Mouse (Mus musculus) erythroblast, embryonic 14.5 days (primary cell): ENCODE data around the gene Skp1a. TPM values are rescaled to one million over a fixed set of nuclear protein-coding genes. Genes with fewer than 3 reads are reported as not detected.

Experiments
- H3K27me3 ChIP-seq: 2 replicates; pipeline ENCODE4 v1.6.1; 2012; ENCODE audit warnings: inconsistent platforms; ENCODE audit not compliant: control insufficient read depth
- H3K36me3 ChIP-seq: 2 replicates; pipeline ENCODE4 v1.6.1; 2012; ENCODE audit warnings: mild to moderate bottlenecking, inconsistent platforms; ENCODE audit not compliant: control insufficient read depth
- H3K4me1 ChIP-seq: 2 replicates; pipeline ENCODE4 v1.6.1; 2012; ENCODE audit warnings: inconsistent platforms; ENCODE audit not compliant: control insufficient read depth
- H3K4me3 ChIP-seq: replicated peaks from 2 replicates; pipeline ENCODE3; 2012; ENCODE audit warnings: moderate library complexity, mild to moderate bottlenecking, inconsistent platforms
- H3K9me3 ChIP-seq: 2 replicates; pipeline ENCODE4 v1.6.1; 2012; ENCODE audit warnings: low read length, inconsistent platforms, mixed read lengths; ENCODE audit not compliant: control insufficient read depth
- GATA1 ChIP-seq: IDR thresholded peaks from 2 replicates; pipeline ENCODE4 v1.6.1; 2012; ENCODE audit warnings: low read length, inconsistent platforms, mixed read lengths
- TAL1 ChIP-seq: IDR thresholded peaks from 3 replicates; pipeline ENCODE4 v1.6.1; 2012; ENCODE audit warnings: low read length, inconsistent platforms, mixed read lengths
- polyA plus RNA-seq: library from polyadenylated mRNA; stranded (reverse); fragments of >175 nt; gene quantifications from 2 replicates; pipeline ENCODE4 v1.2.3, GENCODE M21; 2012

Gene Skp1a
- polyA plus RNA-seq, 1 experiment, result 2.3 TPM

DNA sequence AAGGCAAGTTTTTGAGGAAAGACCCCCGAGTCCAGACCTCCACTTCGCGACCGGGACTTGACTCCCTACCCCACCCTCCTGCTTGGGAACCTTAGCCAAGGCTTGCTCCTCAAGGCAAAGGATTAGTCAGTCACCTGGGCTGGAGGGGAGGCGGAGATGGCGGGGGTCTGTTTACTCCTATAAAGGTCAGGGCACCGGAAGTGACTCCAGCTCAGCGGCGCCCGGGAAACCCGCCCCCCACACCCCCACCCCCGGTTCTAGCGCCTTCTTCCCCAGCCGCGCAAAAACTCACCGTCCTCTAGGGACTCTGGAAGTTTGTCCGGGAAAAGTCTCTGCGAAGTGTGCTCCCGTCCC, 50.6 kb downstream of the Skp1a start:
- Histone ChIP-seq H3K36me3 (no peaks in the 10 kb centered on the region), H3K4me1 (peaks cover 6% of the 10 kb centered on the region), H3K27me3 (peaks cover 70% of the 10 kb centered on the region), H3K4me3 (peak overlapping the region; percentile 47), H3K9me3 (no peaks in the 10 kb centered on the region; the same call in 1 of the 2 replicates)
- TF ChIP-seq TAL1, result no peak

DNA sequence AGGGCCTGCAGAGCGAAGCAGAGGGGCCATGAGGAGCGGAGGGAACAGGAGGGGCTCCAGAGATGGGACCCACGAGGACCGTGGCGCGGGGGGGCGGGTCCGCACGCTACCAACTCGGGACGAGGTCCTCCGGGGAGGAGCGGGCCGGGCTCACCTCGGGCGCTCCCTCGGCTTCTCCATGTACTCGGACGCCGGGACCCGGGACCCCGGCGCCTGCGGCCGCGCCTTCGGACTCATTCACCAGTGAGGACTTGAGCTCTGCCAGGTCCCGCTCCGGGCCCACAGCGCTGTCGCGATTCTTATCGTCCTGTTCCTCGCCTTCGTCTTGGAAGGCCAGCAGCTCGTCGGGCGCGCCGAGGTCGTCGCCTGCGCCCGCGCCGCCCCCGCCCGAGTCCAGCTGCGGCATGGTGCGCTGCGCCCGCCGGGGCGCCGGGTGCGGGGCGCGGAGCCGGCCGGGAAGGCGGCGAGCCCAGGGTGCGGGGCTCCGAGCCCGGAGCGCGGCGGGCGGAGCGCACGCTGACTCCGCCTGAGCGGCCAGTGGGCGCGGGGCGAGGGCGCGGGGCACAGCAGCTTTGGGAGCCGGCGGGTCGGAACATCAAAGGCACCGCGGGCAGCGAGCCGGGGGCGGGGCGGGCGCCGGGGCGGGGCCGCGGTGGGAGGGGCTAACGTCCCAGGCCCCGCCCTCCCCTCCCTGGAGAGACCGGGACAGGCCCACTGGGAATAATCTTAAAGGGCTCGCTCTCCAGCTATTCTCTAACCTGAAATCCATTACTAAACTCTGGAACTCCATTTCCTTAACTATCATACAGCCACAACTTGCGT, 51.2 kb downstream of the Skp1a start, which contains the start of gene Tcf7:
Tcf7 (minus strand) TSS at position 241 of the 822 bp plus-strand sequence.
- Histone ChIP-seq H3K27me3 (peaks cover 70% of the 10 kb centered on the region), H3K36me3 (no peaks in the 10 kb centered on the region), H3K4me1 (peaks cover 6% of the 10 kb centered on the region), H3K9me3 (no peaks in the 10 kb centered on the region; the same call in 1 of the 2 replicates), H3K4me3 (peak within 1 kb of the TSS; percentile 47)
- TF ChIP-seq GATA1 (no peak), TAL1 (no peak)

DNA sequence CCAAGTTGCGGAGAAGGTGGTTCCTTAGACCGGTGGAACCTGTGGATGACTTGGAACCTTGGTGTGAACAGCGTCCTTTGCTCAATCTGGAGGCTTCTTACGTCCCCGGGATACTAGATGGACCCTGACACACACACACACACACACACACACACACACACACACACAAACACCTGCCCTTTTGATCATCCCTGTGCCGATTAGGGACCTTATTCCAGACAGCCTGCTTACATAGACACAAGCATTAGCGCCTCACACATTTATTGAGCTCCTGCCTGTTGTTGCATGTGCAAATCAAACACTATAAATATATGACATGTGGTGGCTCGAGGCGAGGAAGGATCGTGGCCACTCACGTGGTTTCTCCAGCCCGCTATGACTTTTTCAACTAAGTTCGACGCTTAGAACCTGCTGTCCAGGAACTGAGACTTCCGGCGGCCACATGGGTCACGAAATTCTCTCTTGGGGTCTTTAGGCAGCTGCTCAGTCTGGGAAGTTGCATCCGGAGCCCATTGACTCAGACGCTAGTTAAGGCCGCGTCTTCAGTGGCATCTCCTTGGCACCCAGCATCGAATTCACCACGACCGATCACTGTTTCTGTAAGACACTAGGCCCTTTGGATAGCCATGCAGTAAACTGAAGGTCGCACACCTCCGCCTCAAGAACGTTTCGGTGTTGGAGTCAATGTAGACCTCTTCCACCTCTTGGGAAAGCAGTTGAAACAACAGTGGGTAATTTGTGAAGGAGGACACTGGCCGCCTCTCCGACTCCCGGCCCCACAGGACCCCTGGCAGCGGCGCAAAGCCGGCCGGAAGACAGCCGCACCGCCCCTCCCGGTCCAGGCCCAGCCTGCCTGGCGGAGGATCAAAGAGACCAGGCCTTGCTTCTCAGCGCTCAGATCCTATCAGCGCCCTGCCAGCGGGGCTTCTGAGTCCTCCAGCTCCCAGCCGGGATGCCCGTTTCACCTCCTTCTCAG, 52.1 kb downstream of the Skp1a start:
- TF ChIP-seq GATA1 (no peak), TAL1 (no peak)

DNA sequence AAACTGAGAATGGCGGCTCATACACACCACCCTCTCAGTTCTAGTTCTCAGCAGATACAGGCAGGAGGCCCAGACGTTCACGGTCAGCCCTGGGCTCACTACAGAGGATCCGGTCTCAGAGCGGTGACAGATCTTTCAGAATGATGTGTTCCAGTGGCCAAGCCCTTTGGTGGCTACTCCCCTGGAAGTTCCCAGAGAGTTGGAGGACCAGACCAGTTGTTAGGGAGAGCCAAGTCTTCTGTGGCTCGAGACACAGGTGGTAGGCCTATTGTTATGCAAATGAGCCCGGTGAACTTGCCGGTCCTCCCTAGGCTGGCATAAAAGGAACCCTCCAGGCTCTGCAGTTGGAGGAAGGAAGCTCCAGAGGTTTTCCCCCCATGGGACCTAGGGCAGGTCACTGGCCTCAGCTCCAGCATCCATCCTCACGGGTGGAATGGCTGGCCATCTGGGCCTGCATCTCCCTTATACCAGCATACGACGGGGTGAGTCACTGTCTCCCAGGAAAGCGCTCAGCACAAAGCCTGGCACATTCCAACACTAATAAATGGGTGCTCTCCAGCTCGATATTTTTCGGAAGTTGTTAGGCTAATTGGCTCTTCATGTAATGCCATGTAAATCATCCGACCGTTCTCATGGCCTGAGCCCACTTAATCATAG, 54.6 kb downstream of the Skp1a start:
- no peak overlapping the region for H3K4me3 ChIP-seq
- peaks cover 51% of the 10 kb centered on the region for H3K27me3 ChIP-seq
- TF ChIP-seq GATA1 (no peak), TAL1 (no peak)
- peaks cover 6% of the 10 kb centered on the region for H3K4me1 ChIP-seq
- H3K36me3 ChIP-seq, result no peaks in the 10 kb centered on the region
- H3K9me3 ChIP-seq, result no peaks in the 10 kb centered on the region; the same call in 1 of the 2 replicates

More for the DNA sequence above, 52.1 kb downstream of the Skp1a start:
- H3K27me3 ChIP-seq, result peaks cover 70% of the 10 kb centered on the region
- no peak overlapping the region for H3K4me3 ChIP-seq
- no peaks in the 10 kb centered on the region for H3K36me3 ChIP-seq
- no peaks in the 10 kb centered on the region; the same call in 1 of the 2 replicates for H3K9me3 ChIP-seq
- peaks cover 6% of the 10 kb centered on the region for H3K4me1 ChIP-seq

DNA sequence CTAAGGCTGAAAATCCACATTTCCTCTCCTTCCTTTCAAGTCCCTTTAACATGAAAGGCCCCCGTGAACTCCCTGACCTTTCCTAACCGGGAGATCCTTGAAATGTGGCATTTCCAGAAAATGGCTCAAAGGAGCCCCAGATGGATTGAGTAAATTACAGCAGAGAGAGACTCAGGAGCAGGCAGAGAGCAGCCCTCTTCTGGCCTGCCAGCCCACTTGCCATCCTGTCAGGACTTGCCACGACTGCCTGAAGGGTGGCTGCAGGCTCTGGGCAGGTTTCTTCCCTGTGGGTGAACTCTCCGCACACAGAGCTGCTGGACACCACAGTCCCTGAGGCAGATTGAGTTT, 55.1 kb downstream of the Skp1a start:
- TF ChIP-seq TAL1, result no peak
- TF ChIP-seq GATA1, result no peak
- Histone ChIP-seq H3K9me3 (no peaks in the 10 kb centered on the region; the same call in 1 of the 2 replicates), H3K4me1 (peaks cover 6% of the 10 kb centered on the region), H3K36me3 (no peaks in the 10 kb centered on the region), H3K4me3 (no peak overlapping the region), H3K27me3 (peaks cover 46% of the 10 kb centered on the region)

DNA sequence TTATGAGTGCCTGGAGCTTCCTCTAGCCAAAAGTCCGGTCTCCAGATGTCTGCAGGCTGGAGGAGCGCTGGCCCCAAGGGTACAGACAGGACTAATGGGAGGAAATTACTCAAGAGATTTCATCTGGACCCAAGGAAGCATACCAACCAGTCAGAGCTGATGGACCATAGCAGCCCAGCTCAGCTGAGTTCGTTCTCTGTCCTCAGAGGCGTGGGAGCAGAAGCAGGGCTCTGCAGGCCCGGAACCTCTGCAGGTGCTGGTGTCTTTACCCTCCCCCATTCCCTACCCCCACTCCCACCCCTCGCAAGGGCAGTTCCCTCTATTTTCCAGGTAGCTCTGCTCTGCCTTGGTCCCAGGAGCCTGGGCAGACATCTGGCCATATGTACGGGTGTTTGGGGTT, 60.6 kb downstream of the Skp1a start:
- Histone ChIP-seq H3K36me3 (no peaks in the 10 kb centered on the region), H3K4me3 (no peak overlapping the region), H3K4me1 (no peaks in the 10 kb centered on the region), H3K9me3 (no peaks in the 10 kb centered on the region), H3K27me3 (no peaks in the 10 kb centered on the region)
- TF ChIP-seq GATA1, result no peak
- TF ChIP-seq TAL1, result no peak

DNA sequence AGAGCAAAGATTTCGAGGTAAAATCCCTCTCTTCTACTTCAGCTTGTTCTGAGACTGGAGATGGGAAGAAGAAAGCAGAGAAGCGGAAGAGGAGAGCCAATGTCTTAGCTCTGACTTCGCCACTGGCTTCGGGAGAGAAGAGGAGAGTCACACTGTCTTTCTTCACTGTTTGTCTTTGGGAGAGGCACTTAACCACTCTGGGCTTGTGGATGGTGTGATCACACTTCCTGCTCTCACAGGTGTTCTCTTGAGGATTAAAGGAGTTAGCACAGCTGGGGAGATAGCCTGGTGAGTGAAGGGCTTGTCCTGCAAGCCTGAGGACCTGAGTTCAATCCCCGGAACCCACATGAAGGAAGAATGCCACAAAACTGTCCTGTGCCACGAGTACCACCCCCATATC, 61.1 kb downstream of the Skp1a start:
- Histone ChIP-seq H3K9me3 (no peaks in the 10 kb centered on the region), H3K36me3 (no peaks in the 10 kb centered on the region), H3K4me1 (no peaks in the 10 kb centered on the region), H3K4me3 (no peak overlapping the region), H3K27me3 (no peaks in the 10 kb centered on the region)
- TF ChIP-seq GATA1 (no peak), TAL1 (no peak)

DNA sequence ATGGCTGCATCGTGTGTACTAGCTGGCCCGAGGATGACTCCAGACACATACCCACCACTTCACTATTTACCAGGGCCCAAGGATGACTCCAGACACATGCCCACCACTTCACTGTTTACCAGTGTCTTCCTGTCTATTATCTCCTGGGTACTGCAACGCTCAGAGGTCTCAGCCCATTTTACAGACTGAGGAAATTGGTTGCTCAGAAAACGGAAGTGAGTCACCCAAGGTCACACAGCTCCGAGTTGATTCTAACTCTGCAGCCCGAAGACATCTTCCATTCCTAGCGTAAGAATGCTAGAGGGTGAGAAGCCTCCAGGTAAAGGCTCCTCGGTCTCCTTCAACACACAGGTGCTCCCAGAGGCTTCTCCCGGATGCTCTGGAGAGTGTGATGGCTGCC, 62.3 kb downstream of the Skp1a start:
- TF ChIP-seq TAL1, result no peak
- no peak for TF ChIP-seq GATA1
- Histone ChIP-seq H3K4me3 (no peak overlapping the region), H3K4me1 (no peaks in the 10 kb centered on the region), H3K36me3 (no peaks in the 10 kb centered on the region), H3K9me3 (no peaks in the 10 kb centered on the region), H3K27me3 (no peaks in the 10 kb centered on the region)

Other genes with a start within 250 kb of the Skp1a start
- 31.1 and 40.0 TPM in 2 replicates for gene Ube2b, start 231.2 kb upstream of the Skp1a start, polyA plus RNA-seq
- gene Cdkl3, start 227.8 kb upstream of the Skp1a start, polyA plus RNA-seq, result not detected in 2 replicates
- gene Ppp2ca, start 133.3 kb upstream of the Skp1a start, polyA plus RNA-seq, result 0.82 and 1.1 TPM in 2 replicates
- gene Olfr1373, start 86.5 kb upstream of the Skp1a start, polyA plus RNA-seq, result not detected in 2 replicates
- not detected in 2 replicates for gene Olfr1371, start 18.0 kb upstream of the Skp1a start, polyA plus RNA-seq
- 0.03 TPM in 1 of 2 replicates, not detected in the other for gene Tcf7, start 51.0 kb downstream of the Skp1a start, polyA plus RNA-seq
- gene Vdac1, start 128.9 kb downstream of the Skp1a start, polyA plus RNA-seq, result 1.0 and 1.3 TPM in 2 replicates
- gene 9530068E07Rik, start 164.4 kb downstream of the Skp1a start, polyA plus RNA-seq, result 6.5 and 8.4 TPM in 2 replicates